Mouse (Mus musculus): Measurements from ENCODE around the gene Ifi35.

- TF ChIP-seq CTCF (IDR thresholded peaks at IDR 0.05; ENCODE audit: extremely low read depth, insufficient read depth, insufficient read length, insufficient replicate concordance) (no peak), POLR2A (IDR thresholded peaks at IDR 0.05; ENCODE audit: low read depth, low read length) (no peak)
These were observed 3.3 kb downstream of the Ifi35 start for GRCm38 (mm10) chr11:101451536-101451935.

Data from spleen, adult 2 months (tissue).